Mouse (Mus musculus): ENCODE results near the gene Vps29.
"Not testable (repeated sequence)": the region's sequence is repeated elsewhere in the genome, so short reads cannot be mapped to it uniquely, and the experiment has no call there.

Vps29 gene

DNA sequence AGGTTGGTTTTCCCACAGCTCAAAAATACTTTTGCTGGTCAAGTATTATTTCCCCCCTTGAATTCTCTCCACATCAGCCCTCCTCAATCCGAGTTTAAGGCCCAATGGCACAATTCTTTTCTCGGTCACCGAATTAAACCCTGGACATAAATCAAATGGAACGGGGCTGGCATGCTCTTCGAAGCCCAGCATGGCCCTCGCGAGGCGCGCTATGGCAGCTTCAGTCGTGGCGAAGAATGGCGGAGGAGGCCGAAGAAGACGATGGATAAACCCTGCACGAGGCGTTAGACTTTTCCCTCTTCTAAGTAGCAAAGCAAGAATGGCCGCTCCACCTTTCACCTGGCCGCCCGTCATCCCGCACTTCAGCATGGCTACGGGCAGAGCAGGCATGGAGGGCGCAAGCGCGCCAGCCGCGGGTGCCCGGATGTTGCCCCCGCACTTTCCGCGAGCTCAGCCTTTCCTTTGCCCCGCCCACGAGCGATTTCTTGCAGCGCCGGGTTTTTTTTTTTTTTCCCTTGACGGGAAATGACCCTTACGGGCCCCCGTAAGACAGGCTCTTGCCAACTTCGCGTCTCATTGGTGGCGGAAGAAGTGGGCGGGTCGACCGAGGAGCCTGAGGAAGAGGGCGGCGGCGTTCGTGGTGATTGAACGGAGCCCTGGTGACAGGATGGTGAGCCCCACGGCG lies at the start of gene Vps29, which contains the start of gene Rad9b:
Vps29 (plus strand) TSS at position 563 of the 685 bp plus-strand sequence.
Rad9b (minus strand) TSS at position 427 of the 685 bp plus-strand sequence.
- DNase-seq (ENCODE audit: extremely low spot score, low read depth, low spot score): peak; percentile 99

DNA sequence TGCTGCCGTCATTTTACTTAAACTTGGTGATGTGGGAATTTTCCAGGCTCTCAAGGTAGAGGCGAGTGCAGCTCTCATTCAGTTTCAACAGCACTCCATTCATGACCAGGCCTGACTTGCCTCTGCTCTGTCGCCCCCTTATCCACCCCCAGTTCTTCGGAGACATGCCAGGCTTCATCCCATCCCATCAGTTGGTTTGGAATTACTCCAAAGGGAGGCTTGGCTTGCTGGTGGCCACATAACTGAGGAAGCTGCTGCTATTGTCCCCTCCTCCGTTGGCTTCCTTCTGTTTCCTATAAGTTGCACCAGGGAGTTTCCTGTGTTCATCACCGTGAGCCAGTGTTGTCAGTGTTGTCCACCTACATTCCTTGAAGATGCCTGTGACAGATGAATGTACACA lies 49.6 kb upstream of the Vps29 start:
- DNase-seq (ENCODE audit: extremely low spot score, low read depth, low spot score): no peak

DNA sequence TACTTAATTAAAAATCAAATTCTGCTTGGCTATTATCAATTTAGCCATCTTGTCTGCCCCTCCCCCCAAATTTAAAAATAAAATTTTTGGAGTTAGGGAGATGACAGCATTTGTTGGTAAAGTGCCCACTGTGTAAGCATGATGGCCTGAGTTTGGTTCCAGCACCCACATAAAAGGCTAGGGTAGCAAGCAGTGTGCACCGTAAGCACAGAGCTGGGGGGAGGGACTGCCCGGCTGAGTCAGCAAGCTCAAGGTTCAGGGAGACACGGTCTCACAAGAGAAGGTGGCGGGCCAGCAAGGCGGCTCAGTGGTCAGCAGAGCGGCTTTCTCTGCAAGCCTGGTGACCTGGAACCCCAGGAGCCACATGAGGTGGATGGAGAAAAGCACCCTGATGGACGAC lies 48.7 kb upstream of the Vps29 start:
- DNase-seq (ENCODE audit: extremely low spot score, low read depth, low spot score): no peak

DNA sequence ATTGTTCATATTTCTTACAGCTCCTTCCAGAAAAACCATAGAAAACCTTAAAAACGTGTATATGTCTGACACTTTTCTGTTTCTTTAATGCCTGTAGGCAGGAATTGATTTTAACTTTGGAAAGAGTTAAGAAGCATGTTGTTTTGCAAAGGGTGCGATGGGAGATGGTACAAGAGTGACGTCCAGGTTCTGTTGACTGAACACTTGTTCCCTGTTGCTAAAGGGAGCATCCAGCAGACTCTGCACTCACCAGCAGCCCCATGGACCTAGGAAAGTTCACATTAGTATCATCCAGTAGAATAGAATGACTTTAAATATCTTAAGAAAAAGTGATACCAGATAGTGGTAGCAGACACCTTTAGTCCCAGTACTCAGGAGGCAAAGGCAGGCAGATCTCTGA lies 47.6 kb upstream of the Vps29 start:
- DNase-seq (ENCODE audit: extremely low spot score, low read depth, low spot score): no peak

DNA sequence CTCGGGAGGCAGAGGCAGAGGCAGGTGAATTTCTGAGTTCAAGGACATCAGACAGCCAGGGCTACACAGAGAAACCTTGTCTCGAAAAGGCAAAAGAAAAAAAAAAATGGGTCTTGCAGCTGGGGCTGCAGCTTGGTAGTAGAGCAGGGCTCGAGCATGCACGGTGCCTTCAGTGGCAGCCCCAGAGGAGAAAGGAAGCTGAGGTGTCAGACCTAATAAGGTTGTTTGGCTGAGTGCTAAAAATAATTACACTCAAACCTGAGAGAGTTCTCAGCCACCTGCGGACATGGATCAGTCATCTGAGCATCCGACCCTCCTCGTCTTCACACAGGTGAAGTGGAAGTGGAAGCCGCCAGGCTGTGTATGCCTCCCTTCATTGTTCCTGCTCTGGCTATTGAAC lies 43.5 kb upstream of the Vps29 start:
- DNase-seq (ENCODE audit: extremely low spot score, low read depth, low spot score): no peak

DNA sequence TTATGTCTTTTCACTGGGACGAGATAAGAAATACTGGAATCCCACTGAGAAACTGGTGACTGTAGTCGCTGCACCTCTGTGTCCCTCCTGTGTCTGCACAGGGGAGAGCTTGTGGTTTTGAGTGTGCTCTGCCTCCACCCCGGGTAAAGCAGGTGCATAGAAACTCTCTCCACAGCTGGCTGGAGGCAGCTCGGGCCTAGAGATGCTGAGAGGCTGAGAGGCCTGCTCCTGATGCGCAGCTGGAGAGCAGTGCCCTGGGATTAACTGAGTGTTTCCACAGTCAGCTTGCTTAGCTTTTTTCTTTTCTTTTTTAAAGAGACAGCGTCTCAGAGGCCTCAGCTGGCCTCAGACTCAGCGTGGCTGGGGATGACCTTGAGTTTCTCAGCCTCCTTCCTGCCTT lies 42.5 kb upstream of the Vps29 start:
- no peak for DNase-seq (ENCODE audit: extremely low spot score, low read depth, low spot score)

DNA sequence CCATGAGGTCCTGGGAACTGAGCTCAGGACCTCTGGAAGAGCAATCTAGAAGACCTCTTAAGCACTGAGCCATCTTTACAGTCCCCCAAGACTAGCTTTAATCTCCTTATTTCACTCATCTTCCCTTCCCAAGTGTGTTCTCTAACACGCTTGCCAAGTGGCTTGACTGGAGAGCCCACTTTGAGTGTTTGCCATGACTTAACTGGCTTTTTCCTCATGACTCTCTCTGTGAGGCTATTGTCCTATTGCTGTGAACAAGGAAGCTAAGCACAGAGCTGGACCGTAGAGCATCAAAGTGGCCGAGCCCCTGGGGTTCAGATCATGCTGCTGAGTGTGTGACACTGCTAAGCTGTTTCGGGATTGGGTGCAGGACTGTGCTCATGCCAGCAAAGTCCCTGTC lies 41.8 kb upstream of the Vps29 start:
- no peak for DNase-seq (ENCODE audit: extremely low spot score, low read depth, low spot score)

DNA sequence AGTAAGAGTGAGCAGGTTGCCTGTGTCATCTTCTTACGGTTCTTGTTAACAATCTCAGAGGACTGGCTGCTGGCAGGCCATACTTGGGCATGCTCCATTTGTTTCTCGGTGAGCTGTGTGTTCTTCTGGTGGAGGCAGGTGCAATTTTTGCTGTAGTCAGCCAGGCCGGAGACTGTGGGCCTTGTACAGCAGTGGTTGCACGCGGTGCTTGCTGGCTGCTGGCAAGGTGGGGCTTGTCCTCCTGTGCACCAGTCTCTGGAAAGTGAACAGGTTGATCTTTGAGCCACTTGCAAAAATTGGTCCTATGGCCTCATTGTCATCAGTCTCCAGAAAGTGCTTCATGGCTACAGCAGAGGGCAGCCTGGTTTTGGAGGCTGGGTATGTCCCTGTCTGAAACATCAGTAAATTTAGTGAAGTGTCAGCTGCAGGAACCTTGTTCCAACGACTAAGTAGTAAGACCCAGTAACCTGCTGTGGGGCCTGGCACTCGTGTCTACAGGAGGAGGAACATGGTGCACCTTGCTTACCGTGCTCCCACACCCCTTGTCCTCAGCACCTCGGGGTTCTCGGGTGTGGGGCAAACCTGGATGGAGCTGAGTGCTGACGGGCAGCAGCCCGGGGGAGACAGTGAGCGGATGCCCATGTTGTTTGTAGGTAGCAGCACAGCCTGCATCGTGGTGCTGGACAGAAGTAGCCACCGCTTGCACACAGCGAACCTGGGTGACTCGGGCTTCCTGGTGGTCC lies 41.1 kb upstream of the Vps29 start:
- no peak for DNase-seq (ENCODE audit: extremely low spot score, low read depth, low spot score)

DNA sequence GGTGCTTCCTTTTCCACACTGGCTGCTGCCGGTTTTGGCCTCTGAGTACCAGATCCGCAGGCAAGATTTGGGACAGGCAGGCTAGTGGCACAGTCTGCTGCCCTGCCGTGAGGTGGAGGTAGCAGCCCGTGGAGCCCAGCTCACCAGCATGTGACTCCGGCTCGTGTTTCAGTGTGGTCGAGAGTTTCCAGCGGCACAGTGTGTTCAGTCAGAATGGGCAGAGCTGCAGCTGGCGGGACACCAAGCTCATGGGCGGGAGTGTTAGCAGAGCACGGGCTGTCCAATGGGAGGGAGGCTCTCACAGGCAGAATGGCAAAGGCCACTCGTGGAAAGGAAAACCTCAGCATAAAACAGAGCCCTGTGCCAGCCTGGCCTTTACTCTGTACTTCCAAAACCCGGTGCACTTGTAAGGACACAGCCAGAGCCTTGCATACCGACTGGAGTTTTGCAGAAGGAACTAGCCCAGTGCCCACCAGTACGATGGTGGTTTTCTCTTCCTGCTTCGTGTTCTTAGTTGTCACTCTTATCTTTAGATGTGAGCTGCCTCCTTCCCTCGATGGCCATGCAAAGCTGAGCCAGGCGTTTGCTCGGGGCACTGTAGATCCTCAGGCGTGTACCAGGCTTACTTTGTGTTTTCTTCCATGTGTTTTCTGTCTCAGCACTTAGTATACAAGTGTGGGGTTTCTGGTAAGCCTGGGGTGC lies 39.1 kb upstream of the Vps29 start:
- DNase-seq (ENCODE audit: extremely low spot score, low read depth, low spot score): no peak

DNA sequence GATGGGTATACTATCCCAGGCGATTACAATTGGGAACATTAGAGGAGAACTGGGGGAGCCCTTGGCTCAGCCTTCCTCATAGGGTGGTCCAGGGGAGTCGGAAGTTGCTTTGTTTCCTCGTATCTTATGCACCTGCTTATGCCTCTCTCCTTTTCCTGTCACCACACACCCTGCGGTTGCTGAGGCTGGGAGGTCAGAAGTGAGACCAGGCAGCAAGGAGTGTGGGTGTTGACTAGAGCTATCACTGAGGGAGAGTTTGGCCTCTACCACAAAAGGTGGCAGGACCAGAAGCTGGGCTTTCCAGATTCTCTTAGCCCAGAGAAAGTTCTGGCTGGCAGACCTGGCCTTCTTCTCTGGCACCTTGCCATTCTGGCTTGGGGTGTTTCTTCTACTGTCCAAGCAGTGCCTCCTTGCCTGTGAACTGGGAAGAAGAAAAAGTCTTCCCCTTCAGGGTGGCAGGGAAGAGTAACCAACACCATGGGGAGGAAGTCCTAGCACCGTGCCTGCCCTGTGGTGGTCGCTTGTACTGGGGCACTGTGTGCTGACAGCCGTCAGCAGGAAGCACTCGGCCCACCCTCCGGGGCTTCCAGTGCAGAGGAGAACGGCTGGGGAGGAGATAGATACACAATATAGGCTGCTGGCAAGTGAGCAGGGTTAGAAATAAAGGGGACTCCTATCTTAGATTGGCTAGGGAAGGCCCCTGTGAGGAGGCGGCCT lies 36.7 kb upstream of the Vps29 start:
- no peak for DNase-seq (ENCODE audit: extremely low spot score, low read depth, low spot score)

DNA sequence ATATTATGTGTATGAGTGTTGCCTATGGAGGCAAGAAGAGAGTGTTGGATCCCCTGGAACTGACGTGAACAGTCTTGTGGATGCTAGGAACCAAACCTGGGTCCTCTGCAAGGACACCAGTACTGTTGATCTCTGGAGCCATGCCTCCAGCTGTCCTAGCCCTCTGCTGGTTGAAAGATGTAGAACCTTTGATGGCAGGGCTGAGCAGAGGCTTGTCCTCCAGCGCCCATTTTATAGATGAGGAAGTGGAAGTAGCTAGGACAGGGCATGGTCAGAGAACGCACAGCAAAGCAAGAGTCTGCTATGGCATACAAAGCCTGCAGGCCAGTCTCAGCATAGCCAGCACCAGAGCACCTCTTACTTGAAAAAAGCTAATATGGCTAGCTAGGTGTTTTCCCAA lies 36.1 kb upstream of the Vps29 start:
- DNase-seq (ENCODE audit: extremely low spot score, low read depth, low spot score): no peak

DNA sequence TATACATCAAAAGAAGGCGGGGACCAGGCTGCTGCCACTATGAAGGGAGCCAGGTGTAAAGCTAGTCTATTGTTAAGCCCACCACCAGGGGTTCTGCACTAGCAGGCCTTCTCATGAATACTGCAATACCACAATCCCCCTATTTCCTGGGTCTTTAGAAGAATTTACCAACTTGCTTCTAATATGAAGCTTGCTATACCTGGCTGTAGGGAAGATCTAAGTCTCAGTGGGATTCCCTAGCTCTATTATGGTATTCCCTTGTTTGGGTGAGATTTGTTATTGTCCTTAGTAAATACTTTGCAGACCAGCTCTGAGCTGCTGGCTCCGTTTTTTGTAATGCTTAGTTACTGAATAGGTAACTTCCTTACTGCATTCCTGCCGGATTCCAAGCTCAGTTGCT lies 35.2 kb upstream of the Vps29 start:
- DNase-seq (ENCODE audit: extremely low spot score, low read depth, low spot score): not testable (repeated sequence)

DNA sequence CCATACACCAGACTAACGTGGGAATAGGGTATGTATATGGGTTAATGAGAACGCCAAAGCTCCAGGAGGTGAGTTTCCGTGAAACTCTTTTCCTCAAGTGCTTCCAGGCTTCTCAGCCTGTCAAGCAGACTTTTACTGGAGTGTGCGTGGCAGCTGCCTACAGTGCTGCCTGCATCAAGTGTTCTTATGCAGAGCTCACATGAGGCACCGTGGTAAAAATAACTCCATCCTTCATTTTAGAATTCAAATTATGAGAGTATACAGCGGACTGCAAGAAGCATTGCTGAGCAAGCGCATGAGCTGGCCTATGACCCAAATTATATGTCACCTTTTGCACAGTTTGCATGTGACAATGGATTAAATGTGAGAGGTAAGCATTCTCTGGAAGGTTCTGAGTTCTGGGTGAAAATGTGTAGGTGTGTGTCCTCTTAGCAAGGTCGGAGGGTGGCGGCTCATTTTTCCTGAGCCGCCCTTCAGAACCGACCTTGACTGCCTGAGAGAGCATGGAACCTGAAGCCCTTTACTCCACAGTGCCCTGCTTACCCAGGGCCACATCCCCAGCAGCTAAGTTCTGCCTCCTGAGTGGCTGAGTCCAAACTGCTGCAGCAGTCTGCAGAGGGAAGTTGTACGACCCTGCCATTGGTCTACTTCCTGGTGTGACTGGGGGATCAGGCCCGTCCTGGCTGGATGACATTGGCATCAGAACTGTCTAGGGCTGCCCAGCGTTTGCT lies 34.5 kb upstream of the Vps29 start:
- DNase-seq (ENCODE audit: extremely low spot score, low read depth, low spot score): no peak

DNA sequence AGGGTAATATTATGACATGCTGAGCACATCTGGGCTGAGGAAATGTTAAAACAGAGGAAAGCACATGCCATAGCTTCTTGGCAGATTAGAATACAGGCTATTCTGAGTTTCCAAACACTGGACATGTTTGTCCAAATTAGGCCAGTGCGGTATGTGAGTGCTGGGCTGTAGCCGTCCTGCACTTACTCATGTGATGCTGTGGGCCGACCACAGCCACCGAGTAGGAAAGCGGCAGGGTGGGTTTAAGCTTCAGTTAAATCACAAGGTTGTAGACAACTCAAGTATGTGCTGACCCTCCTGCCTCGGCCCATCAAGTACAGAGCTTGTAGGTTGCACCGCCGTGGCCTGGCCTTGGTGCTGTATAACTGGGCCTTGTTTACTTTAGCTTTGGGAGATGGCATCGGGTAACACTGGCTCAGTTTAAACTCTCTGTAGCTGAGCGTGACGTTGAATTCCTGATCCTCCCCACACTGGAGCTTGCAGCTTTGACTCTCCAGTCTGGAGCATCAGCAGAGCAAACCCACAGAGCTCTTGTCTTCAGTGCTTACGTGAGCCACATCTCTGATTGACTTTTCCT lies 33.9 kb upstream of the Vps29 start:
- DNase-seq (ENCODE audit: extremely low spot score, low read depth, low spot score): no peak

DNA sequence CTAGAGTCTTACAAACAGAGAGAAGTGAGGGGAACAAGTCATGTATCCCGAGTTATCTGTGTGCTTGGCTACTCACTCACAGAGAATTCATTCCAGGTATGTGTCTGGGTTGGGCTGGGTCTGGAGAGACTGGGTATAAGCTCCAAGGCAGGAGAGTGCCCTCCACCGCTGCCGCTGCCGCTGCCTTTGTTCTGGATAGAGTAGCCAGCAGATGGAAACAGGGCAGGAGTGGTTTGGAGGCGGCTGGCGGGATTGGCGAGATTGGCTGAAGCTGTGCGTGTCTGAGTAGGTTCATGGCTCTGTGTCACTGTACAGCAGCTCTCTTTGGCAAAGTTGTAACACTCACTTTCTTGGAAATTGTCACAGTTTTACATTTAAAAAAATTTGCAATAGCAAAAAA lies 30.6 kb upstream of the Vps29 start:
- no peak for DNase-seq (ENCODE audit: extremely low spot score, low read depth, low spot score)

DNA sequence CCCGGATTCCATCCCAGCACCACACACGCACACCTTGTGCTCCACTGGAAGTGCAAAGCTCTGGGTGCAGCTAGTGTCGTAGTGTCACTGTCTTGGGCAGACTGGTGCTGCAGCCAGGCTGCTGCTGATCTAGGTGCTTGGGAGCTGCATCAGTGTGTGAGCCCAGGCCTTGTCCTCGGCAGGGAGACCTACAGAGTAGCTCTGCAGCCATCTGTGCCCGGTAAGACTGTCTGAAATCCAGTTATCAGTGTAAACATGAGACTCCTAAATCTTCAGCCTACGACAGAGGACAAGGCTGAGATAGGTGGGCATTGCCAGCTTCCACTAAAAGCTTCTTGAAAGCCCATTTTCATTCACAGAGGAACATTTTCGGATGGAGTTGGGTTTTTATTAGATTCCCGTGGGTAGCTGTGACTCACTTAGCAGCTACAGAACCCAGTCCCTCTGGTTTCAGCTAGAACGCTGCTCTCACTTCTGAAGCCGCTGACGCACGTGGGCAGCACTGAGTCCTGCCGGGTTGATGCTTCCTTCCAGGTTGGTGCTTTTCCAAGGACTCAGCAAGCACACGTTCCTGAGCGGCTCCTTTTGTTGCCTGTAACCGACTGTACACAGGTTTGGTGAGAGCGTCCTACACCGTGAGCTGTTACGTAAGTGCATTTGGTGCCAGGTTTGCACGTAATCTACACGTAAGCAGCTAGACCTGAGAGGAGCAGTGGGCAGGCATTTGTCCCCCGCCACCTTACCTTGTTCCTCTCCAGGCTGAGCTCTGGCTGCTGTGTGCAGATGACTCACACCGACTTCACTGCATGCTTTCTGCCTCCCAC lies 29.3 kb upstream of the Vps29 start:
- no peak for DNase-seq (ENCODE audit: extremely low spot score, low read depth, low spot score)

DNA sequence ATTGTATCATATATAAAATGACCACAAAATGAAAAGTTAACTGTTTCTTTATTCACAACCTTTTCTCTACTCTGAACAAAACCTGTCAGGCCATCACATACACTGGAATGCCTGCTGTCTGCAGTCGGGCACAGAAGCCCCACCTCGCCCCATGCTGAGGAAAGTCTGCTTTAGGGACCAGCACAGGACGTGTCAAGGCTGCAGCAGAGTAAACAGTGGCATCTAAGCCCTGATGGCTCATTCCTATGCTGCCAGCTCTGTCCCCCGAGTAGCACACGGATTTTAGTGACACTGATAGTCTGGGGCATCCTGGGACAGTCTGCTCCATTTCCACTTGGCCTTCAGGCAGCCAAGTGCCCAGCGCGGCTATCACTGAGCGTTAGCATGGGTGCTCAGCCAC lies 28.7 kb upstream of the Vps29 start:
- DNase-seq (ENCODE audit: extremely low spot score, low read depth, low spot score): no peak

DNA sequence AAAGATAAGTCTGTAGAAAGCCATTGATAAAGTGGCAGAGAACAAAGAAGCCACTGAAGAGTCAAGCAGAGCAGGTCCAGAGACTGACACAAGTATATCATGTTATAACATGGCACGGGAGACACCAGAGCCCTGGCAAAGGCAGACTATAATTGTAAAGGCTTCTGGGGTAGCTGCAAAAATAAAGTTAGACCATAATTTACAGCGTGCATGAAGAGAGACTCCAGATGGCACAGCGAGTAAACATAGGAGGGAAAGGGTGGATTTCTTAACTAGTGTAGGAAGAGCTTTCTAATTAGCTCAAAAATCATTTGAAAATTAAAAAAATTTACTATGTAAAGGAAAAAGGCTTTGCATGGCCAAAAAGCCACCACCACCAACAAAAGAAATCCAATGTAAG lies 26.9 kb upstream of the Vps29 start:
- DNase-seq (ENCODE audit: extremely low spot score, low read depth, low spot score): no peak

DNA sequence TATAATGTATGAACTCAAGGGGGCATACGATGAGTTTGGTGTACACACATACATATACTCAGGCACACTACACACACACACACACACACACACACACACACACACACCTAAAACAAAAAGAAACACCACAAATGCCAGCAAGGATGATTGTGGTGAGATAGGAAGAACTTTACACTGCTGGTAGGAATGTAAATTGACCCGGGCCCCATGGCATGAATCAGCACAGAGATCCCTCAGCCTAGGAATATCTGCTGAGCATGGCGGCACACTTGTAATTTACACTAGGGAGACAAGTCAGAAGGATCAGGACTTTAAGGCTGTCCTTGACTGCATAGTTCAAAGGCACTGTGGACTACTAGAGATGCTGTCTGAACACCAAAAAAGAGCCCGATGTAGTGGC lies 23.9 kb upstream of the Vps29 start:
- DNase-seq (ENCODE audit: extremely low spot score, low read depth, low spot score): no peak

DNA sequence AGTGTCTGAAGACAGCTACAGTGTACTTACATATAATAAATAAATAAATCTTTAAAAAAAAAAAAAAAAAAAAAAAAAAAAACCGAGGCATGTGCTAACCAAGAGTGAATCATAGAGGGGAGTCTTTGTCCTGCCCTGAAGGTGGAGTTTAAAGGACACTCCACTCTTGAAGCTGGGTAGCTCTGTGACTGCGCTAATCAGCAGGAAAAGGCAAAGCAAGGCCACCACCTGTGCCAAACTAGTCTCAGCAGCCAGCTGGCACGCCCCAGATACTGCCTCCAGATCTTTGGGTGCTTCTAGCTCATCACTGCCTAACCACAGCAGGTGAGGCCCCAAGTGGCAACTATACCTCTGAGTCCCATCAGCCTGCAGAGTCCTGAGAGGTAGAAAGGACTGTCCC lies 19.5 kb upstream of the Vps29 start:
- DNase-seq (ENCODE audit: extremely low spot score, low read depth, low spot score): no peak

Measured in hindlimb bud, embryonic 11.5 days (tissue).